Mouse (Mus musculus) olfactory bulb, adult 2 months (tissue): ENCODE measurements at regions not wholly inside any gene's neighbourhood (a gene's known extent, or its start where the extent isn't known, plus 50 kb on each side); places are given as distances from the start of the nearest gene placed in this dataset.

ENCODE experiments used
- CTCF ChIP-seq: fragments of 200-500 bp; IDR thresholded peaks from 2 replicates; pipeline ENCODE4 v1.5.1; 2012; ENCODE audit warnings: low read depth, mild to moderate bottlenecking, low read length, moderate library complexity; ENCODE audit not compliant: insufficient read depth
- POLR2A ChIP-seq: fragments of 200-500 bp; IDR thresholded peaks from 2 replicates; pipeline ENCODE4 v1.6.1; 2012; ENCODE audit warnings: mild to moderate bottlenecking, low read depth, low read length, moderate library complexity; ENCODE audit not compliant: insufficient read depth

DNA sequence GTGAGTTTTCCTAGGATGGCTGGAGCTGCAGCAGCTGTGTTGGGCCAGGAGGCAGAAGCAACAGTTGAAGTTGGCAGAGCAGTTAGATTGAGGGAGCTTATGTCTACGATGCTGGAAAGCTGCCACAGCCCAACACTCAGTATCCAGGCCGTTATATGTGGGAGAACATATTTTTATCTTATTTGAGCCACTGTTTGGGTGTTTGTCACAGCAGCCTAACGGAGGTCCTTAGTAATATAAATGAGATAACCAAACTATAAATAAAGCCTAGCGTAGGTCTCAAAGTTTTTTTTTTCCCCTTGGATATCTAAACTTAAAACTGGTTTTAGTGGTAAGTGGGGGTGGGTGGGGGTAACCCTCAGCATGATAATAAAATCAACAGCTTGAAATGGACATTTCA lies 236.4 kb upstream of the Adgrl2 start:
- no peak for TF ChIP-seq POLR2A
- no peak for TF ChIP-seq CTCF
